Mouse (Mus musculus): ENCODE measurements around the gene Azin2.
A peak's percentile ranks its signal among the peaks of the same experiment; 100 is the strongest.

The Azin2 gene

GRCm38 (mm10) chr4:128962029-128962925 is at the start of gene Azin2:
TSS of gene Azin2 (minus strand) at chr4:128962442.
- TF ChIP-seq GATA4 (IDR thresholded peaks at IDR 0.05; ENCODE audit: insufficient replicate concordance, low read length): no peak

GRCm38 (mm10) chr4:129011604-129012121 is 49.4 kb upstream of the Azin2 start:
- TF ChIP-seq GATA4 (IDR thresholded peaks at IDR 0.05; ENCODE audit: insufficient replicate concordance, low read length): peak; percentile 38; the same call in 1 of the 2 replicates

- no peak for TF ChIP-seq GATA4 (IDR thresholded peaks at IDR 0.05; ENCODE audit: insufficient replicate concordance, low read length)
These were observed 47.3 kb upstream of the Azin2 start for GRCm38 (mm10) chr4:129009521-129009920.

GRCm38 (mm10) chr4:129008672-129009071 is 46.4 kb upstream of the Azin2 start:
- TF ChIP-seq GATA4 (IDR thresholded peaks at IDR 0.05; ENCODE audit: insufficient replicate concordance, low read length): no peak

GRCm38 (mm10) chr4:129008006-129008519 is 45.8 kb upstream of the Azin2 start:
- TF ChIP-seq GATA4 (IDR thresholded peaks at IDR 0.05; ENCODE audit: insufficient replicate concordance, low read length): no peak

GRCm38 (mm10) chr4:129003720-129004119 is 41.5 kb upstream of the Azin2 start:
- TF ChIP-seq GATA4 (IDR thresholded peaks at IDR 0.05; ENCODE audit: insufficient replicate concordance, low read length): no peak

GRCm38 (mm10) chr4:129000786-129001185 is 38.5 kb upstream of the Azin2 start:
- peak; percentile 86; the same call in 1 of the 2 replicates for TF ChIP-seq GATA4 (IDR thresholded peaks at IDR 0.05; ENCODE audit: insufficient replicate concordance, low read length)

GRCm38 (mm10) chr4:128998401-128998800 is 36.2 kb upstream of the Azin2 start:
- TF ChIP-seq GATA4 (IDR thresholded peaks at IDR 0.05; ENCODE audit: insufficient replicate concordance, low read length): no peak

- no peak for TF ChIP-seq GATA4 (IDR thresholded peaks at IDR 0.05; ENCODE audit: insufficient replicate concordance, low read length)
These were observed 35.0 kb upstream of the Azin2 start for GRCm38 (mm10) chr4:128997258-128997657.

- TF ChIP-seq GATA4 (IDR thresholded peaks at IDR 0.05; ENCODE audit: insufficient replicate concordance, low read length): no peak
These were observed 33.0 kb upstream of the Azin2 start for GRCm38 (mm10) chr4:128995238-128995637.

- no peak for TF ChIP-seq GATA4 (IDR thresholded peaks at IDR 0.05; ENCODE audit: insufficient replicate concordance, low read length)
These were observed 31.4 kb upstream of the Azin2 start for GRCm38 (mm10) chr4:128993675-128994074.

GRCm38 (mm10) chr4:128993025-128993662 is 30.9 kb upstream of the Azin2 start:
- no peak for TF ChIP-seq GATA4 (IDR thresholded peaks at IDR 0.05; ENCODE audit: insufficient replicate concordance, low read length)

- TF ChIP-seq GATA4 (IDR thresholded peaks at IDR 0.05; ENCODE audit: insufficient replicate concordance, low read length): no peak
These were observed 29.9 kb upstream of the Azin2 start for GRCm38 (mm10) chr4:128992176-128992575.

GRCm38 (mm10) chr4:128991500-128992008 is 29.3 kb upstream of the Azin2 start, which contains the start of gene Ak2:
TSS of gene Ak2 (plus strand) at chr4:128991958.
- TF ChIP-seq GATA4 (IDR thresholded peaks at IDR 0.05; ENCODE audit: insufficient replicate concordance, low read length): no peak

- no peak for TF ChIP-seq GATA4 (IDR thresholded peaks at IDR 0.05; ENCODE audit: insufficient replicate concordance, low read length)
These were observed 27.4 kb upstream of the Azin2 start for GRCm38 (mm10) chr4:128989678-128990077.

Measured in liver, adult (tissue).